Mouse (Mus musculus): ENCODE data around the gene Olfr164. TPM values are rescaled to one million over a fixed set of nuclear protein-coding genes. Genes with fewer than 3 reads are reported as not detected.

The Olfr164 gene
- polyA plus RNA-seq (2017; shearing (Covaris generic)): not detected

DNA sequence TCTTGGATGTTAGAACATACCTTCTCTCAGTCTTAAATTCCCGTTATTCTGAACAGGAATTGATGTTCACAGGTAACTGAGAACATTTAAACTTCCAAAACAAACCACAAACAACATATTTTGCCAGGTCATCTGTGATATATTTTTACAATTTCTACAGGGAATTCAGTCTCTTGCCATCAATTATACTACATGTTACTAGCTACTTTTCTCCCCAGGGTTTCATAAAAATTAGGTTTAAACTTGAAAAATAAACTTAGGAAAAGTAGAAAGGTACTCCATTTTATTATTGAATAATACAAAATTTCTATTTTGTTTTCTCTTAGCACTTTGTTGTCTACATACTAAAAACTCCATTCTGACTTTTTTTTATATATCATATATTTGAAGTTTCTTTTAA lies at the start of gene Olfr164:
Gene Olfr164, minus strand, starts transcription at position 101 of the 400 bp plus-strand sequence.

Other genes with a start within 250 kb of the Olfr164 start
- gene Olfr165, start 109.1 kb upstream of the Olfr164 start, polyA plus RNA-seq (2017; shearing (Covaris generic)): not detected
- not detected for gene Olfr166, start 169.6 kb upstream of the Olfr164 start, polyA plus RNA-seq (2017; shearing (Covaris generic))
- not detected for gene Olfr167, start 208.2 kb upstream of the Olfr164 start, polyA plus RNA-seq (2017; shearing (Covaris generic))
- not detected for gene Olfr168, start 221.5 kb upstream of the Olfr164 start, polyA plus RNA-seq (2017; shearing (Covaris generic))